Comparison of ENCODE assay signal across 9 mouse cellular contexts in the genomic region with DNA sequence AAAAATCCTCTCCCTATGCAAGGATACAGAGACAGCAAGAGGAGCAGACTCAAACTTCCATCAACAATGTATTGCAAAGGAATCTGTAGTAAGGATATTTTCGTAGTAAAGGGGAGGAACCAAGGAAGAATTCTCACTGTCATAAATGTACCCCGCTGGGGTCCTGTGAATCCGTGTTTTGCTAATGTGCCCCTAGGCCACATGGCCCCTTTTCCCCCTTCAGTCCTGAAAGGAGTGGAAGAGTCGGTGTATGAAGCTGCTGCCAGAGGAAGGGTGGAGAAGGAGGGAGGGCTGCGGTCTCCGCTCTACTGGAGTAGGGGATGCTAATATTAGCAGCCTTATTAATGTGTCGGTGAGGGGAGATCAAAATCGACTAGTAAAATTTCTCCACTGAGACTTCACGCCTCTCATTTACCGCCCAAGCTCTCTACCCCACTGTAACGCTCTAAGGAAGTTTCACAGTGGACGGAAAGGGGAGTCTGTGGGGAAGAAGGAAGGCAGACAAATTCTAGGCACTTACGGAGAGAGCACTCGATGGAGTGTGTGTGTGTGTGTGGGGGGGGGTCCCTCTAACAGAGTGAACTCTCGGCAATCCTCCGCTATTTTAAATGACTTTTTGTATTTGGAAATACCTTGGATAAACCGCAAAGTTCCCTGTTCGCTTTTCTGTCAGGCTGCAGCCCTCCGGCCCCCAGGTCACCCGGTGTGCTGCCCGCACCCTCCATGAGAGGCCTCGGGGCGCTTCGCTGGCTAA. TPM values are rescaled to one million over a fixed set of nuclear protein-coding genes. Genes with fewer than 3 reads are reported as not detected.
A peak's percentile ranks its signal among the peaks of the same experiment; 100 is the strongest.
DNase-seq lines count a peak whose midpoint lies in the region; ATAC-seq and TF ChIP-seq lines count a peak whose summit lies in the region.
"Had no signal": no experiment of that assay in that cellular context is flagged by ENCODE, and none has a peak within 500 bp of the region (broad histone marks: within the 10 kb centered on the region; RNA-seq: fewer than 3 reads in every experiment).

No protein-coding gene starts in this region.

- no peak for TF ChIP-seq POLR2A in kidney, adult 2 months (IDR thresholded peaks at IDR 0.05; ENCODE audit: low read depth, low read length)

- no peaks in the 10 kb centered on the region for H3K36me3 ChIP-seq in kidney, embryonic 15.5 days
- H3K36me3 ChIP-seq in kidney, adult 2 months (ENCODE audit: control insufficient read depth, insufficient read depth, low read length) = no peaks in the 10 kb centered on the region
- peaks cover 16% of the 10 kb centered on the region for H3K36me3 ChIP-seq in embryonic facial prominence, embryonic 10.5 days (replicated peaks)
- H3K36me3 ChIP-seq in hindbrain, embryonic 15.5 days = no peaks in the 10 kb centered on the region

- H3K27ac ChIP-seq in kidney, embryonic 15.5 days = no peak overlapping the region
- no peak overlapping the region for H3K27ac ChIP-seq in kidney, adult 2 months (ENCODE audit: insufficient read depth, low read depth, low read length)
- peak overlapping the region; percentile 93 for H3K27ac ChIP-seq in embryonic facial prominence, embryonic 10.5 days (replicated peaks)
- H3K27ac ChIP-seq in hindbrain, embryonic 15.5 days (replicated peaks) = no peak overlapping the region

- H3K4me3 ChIP-seq in kidney, embryonic 15.5 days (replicated peaks) = peak overlapping the region; percentile 47
- H3K4me3 ChIP-seq in kidney, adult 2 months (ENCODE audit: insufficient read depth, low read depth, low read length) = no peak overlapping the region
- peak overlapping the region; percentile 73 for H3K4me3 ChIP-seq in embryonic facial prominence, embryonic 10.5 days
- H3K4me3 ChIP-seq in hindbrain, embryonic 15.5 days = peak overlapping the region; percentile 39; the same call in 1 of the 2 replicates

- TF ChIP-seq CTCF in kidney, adult 2 months (conservative IDR thresholded peaks at IDR 0.05; ENCODE audit: insufficient read depth, insufficient read length, low read depth, low read length) = no peak

- ATAC-seq in kidney, embryonic 15.5 days (replicated peaks; ENCODE audit: low FRiP score) = no peak
- ATAC-seq in hindbrain, embryonic 15.5 days (ENCODE audit: low FRiP score, low read depth) = no peak

- no peaks in the 10 kb centered on the region for H3K9me3 ChIP-seq in kidney, embryonic 15.5 days (replicated peaks)
- H3K9me3 ChIP-seq in embryonic facial prominence, embryonic 10.5 days = no peaks in the 10 kb centered on the region
- no peaks in the 10 kb centered on the region for H3K9me3 ChIP-seq in hindbrain, embryonic 15.5 days

- peaks cover 99% of the 10 kb centered on the region for H3K27me3 ChIP-seq in kidney, embryonic 15.5 days
- H3K27me3 ChIP-seq in kidney, adult 2 months (replicated peaks; ENCODE audit: control insufficient read depth, insufficient read depth, low read length) = peaks cover 13% of the 10 kb centered on the region; the same call in 1 of the 2 replicates
- peaks cover 96% of the 10 kb centered on the region for H3K27me3 ChIP-seq in embryonic facial prominence, embryonic 10.5 days (replicated peaks; ENCODE audit: low read depth, poor library complexity, severe bottlenecking)
- peaks cover 79% of the 10 kb centered on the region for H3K27me3 ChIP-seq in hindbrain, embryonic 15.5 days

- H3K9ac ChIP-seq in kidney, embryonic 15.5 days = no peak overlapping the region
- H3K9ac ChIP-seq in hindbrain, embryonic 15.5 days = no peak overlapping the region

- H3K4me2 ChIP-seq in kidney, embryonic 15.5 days = peak overlapping the region; percentile 85
- peak overlapping the region; percentile 72; the same call in 1 of the 2 replicates for H3K4me2 ChIP-seq in hindbrain, embryonic 15.5 days

- DNase-seq in kidney, adult 2 months = no peak
- DNase-seq in embryonic facial prominence, embryonic 10.5 days (ENCODE audit: low spot score) = peak; percentile 55
- DNase-seq in neural tube, embryonic 10.5 days (ENCODE audit: extremely low spot score, low spot score) = peak; percentile 62
- DNase-seq in gastrocnemius, adult 8-10 months (ENCODE audit: low spot score in 2 of 2) = no peak
- DNase-seq in right cerebral cortex, postnatal 10 days (ENCODE audit: low spot score in 2 of 2) = no peak
- DNase-seq in cerebellum, adult 18-20 months = no peak

- under 1% methylated on average over 24 of the region's 24 CpGs for WGBS in kidney, embryonic 15.5 days
- 6% methylated on average over 24 of the region's 24 CpGs for WGBS in kidney, adult 2 months
- WGBS in embryonic facial prominence, embryonic 10.5 days = under 1% methylated on average over 24 of the region's 24 CpGs
- WGBS in hindbrain, embryonic 15.5 days = 1% methylated on average over 24 of the region's 24 CpGs

- peaks cover 25% of the 10 kb centered on the region for H3K4me1 ChIP-seq in kidney, embryonic 15.5 days
- H3K4me1 ChIP-seq in kidney, adult 2 months (ENCODE audit: control insufficient read depth, insufficient read depth, low read length) = no peaks in the 10 kb centered on the region
- H3K4me1 ChIP-seq in embryonic facial prominence, embryonic 10.5 days = peaks cover 44% of the 10 kb centered on the region
- H3K4me1 ChIP-seq in hindbrain, embryonic 15.5 days (replicated peaks) = peaks cover 12% of the 10 kb centered on the region

RNA-seq across cellular contexts. Expression of a gene that starts 1.3 kb away (rescaled TPM):
- polyA plus RNA-seq in kidney, embryonic 15.5 days (2015; fragmentation: Nextera tagmentation; extraction: Ambion mirVana) = 0.35 and 3.4 TPM in 2 replicates
- polyA plus RNA-seq in kidney, adult 2 months (2012; rRNA removed) = not detected in 2 replicates
- 75.5 and 92.2 TPM in 2 replicates for polyA plus RNA-seq in embryonic facial prominence, embryonic 10.5 days (2016; fragmentation: Nextera tagmentation; extraction: Ambion mirVana)
- polyA plus RNA-seq in hindbrain, embryonic 15.5 days (2015; fragmentation: Nextera tagmentation; extraction: Ambion mirVana) = 0.41 and 2.0 TPM in 2 replicates
- not detected for total RNA-seq in gastrocnemius, adult 8-10 months (2022)

RNA-seq across cellular contexts. Expression of a gene that starts 17.4 kb away (rescaled TPM):
- 0.24 TPM in 1 of 2 replicates, not detected in the other for polyA plus RNA-seq in kidney, embryonic 15.5 days (2015; fragmentation: Nextera tagmentation; extraction: Ambion mirVana)
- not detected in 2 replicates for polyA plus RNA-seq in kidney, adult 2 months (2012; rRNA removed)
- polyA plus RNA-seq in embryonic facial prominence, embryonic 10.5 days (2016; fragmentation: Nextera tagmentation; extraction: Ambion mirVana) = 4.9 and 5.9 TPM in 2 replicates
- polyA plus RNA-seq in hindbrain, embryonic 15.5 days (2015; fragmentation: Nextera tagmentation; extraction: Ambion mirVana) = 0.64 TPM in 1 of 2 replicates, not detected in the other
- not detected for total RNA-seq in gastrocnemius, adult 8-10 months (2022)
- polyA plus RNA-seq: liver, embryonic 16.5 days had no signal

Comparison
In these comparisons a context has a peak if more than half of its experiments do, and no peak if none do; other contexts are left out.
1. DNase-seq: peak in embryonic facial prominence, embryonic 10.5 days (single experiment) and neural tube, embryonic 10.5 days (single experiment); none in kidney, adult 2 months (single experiment), gastrocnemius, adult 8-10 months (0 of 2), right cerebral cortex, postnatal 10 days (0 of 2) and cerebellum, adult 18-20 months (0 of 2).
2. RNA of a gene that starts 1.3 kb away (polyA plus RNA-seq): 75.5 to 92.2 TPM in embryonic facial prominence, embryonic 10.5 days; 0.41 to 2.0 TPM in hindbrain, embryonic 15.5 days, 0.35 to 3.4 TPM in kidney, embryonic 15.5 days and not detected in kidney, adult 2 months; every median in the first group is over 10 times any median in the second.